Mouse (Mus musculus): ENCODE results near the gene Gm9758.
"Not testable (repeated sequence)": the region's sequence is repeated elsewhere in the genome, so short reads cannot be mapped to it uniquely, and the experiment has no call there.

Gm9758 gene

DNA sequence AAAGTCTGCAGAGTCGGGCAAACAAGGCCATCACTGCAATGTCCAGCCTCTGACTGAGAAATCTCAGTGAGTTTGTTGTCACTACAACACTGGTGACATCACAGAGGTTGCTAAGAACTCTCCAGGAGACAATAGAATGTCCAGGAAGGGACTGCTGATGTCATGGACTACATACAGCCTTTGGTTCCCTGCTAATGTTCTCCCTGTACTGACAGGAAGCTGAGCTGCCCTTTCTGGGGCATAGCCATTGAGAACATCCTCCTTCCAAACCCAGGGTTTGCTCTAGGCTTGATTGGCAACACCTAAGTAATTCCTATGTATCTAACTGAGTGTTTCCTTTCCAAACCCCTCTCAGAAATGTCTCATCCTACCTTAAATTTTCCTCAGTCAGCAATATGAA is at the start of gene Gm9758:
TSS of gene Gm9758 (minus strand) at position 101 of the 400 bp plus-strand sequence.
- not testable (repeated sequence) for DNase-seq

- not testable (repeated sequence) for DNase-seq
Observed at GRCm38 (mm10) chr5:14963821-14964220, 49.1 kb upstream of the Gm9758 start.

DNA sequence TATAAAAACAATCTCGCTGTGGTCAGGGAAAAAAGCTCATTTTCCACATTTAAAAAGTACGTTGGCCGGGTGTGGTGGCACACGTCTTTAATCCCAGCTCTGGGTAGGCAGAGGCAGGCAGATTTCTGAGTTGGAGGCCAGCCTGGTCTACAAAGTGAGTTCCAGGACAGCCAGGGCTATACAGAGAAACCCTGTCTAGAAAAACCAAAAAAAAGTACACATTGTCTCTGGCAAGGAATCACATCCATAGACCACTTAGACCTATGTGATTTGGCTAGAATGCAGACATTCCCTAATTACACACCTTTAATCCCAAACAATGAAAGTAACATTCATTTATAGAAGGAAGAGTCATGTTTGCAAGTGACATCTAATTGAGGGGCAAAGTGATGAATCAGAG is 46.8 kb upstream of the Gm9758 start:
- not testable (repeated sequence) for DNase-seq

GRCm38 (mm10) chr5:14955928-14956706 is 41.4 kb upstream of the Gm9758 start:
- not testable (repeated sequence) for DNase-seq

GRCm38 (mm10) chr5:14953587-14953986 is 38.9 kb upstream of the Gm9758 start:
- DNase-seq, result not testable (repeated sequence)

DNA sequence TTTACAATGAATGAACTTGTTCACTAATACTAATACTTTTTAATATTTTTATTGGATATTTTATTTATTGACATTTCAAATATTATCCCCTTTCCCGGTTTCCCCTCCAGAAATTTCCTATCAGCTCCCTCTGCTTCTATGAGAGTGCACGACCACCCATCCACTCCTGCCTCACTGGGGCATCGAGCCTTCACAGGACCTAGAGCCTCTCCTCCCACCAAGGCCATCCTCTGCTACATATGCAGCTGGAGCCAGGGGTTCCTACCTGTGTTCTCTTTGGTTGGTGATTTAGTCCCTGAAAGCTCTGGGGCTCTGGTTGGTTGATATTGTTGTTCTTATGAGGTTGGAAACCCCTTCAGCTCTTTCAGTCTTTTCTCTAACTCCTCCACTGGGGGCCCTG is 38.0 kb upstream of the Gm9758 start:
- DNase-seq, result not testable (repeated sequence)

GRCm38 (mm10) chr5:14951822-14952221 is 37.1 kb upstream of the Gm9758 start:
- DNase-seq, result not testable (repeated sequence)

DNA sequence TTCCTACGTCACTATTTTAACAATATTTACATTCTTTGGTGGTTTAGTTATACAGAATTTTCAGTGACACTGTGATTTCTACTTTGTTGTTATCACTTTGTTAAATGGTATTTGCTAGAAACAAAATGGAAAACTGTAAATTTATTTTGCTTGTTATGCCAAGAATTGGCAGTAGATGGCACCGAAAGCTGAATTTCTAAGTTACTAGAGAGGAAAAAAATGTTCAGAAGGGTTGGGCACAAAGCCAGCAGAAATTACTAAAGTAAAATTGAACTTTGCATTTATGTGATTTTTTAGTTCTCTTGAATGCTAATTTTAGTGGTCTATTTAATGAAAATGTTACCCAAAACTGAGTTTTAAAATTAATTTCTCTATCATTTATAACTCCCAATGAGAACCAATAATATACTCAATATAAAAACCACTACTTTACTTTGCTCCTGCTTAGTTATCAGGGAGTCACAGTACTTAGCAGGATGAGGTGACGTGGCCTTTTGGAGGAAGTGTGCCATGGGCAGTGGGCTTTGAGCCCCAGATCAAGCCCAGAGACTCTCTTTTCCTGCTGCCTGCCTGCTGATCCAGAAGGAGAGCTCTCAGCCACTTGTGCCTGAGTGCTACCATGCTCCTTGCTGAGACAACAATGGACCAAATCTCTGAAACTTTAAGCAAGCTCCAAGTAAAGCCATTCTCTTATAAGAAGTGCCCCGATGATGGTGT is 32.9 kb upstream of the Gm9758 start:
- DNase-seq, result not testable (repeated sequence)

DNA sequence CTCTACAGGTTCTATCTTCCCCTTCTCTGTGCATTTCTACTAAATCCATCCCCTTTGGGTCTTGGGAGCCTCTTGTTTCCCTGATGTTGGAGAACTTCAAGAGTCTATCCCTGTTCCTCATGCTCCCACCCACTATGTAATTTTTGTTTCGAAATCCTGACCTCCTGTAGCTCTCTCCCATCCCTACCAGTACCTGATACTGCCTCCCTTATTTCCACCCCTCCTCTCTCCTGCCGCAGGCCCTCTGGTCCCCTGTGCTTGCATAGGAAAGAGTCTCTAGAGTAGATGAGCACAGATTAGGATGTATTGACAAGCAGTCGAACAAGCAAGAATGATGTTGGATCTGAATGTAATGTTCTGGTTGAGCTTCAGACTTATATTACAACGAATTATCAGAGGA is 30.8 kb upstream of the Gm9758 start:
- DNase-seq, result not testable (repeated sequence)

GRCm38 (mm10) chr5:14941043-14941442 is 26.3 kb upstream of the Gm9758 start:
- DNase-seq, result not testable (repeated sequence)

- DNase-seq, result not testable (repeated sequence)
Observed at GRCm38 (mm10) chr5:14938329-14938728, 23.6 kb upstream of the Gm9758 start, which contains the start of gene Speer4e. Gene Speer4e, minus strand, starts transcription at chr5:14938429.

- not testable (repeated sequence) for DNase-seq
Observed at GRCm38 (mm10) chr5:14933721-14934120, 19.0 kb upstream of the Gm9758 start.

GRCm38 (mm10) chr5:14927047-14927446 is 12.3 kb upstream of the Gm9758 start:
- DNase-seq, result not testable (repeated sequence)

DNA sequence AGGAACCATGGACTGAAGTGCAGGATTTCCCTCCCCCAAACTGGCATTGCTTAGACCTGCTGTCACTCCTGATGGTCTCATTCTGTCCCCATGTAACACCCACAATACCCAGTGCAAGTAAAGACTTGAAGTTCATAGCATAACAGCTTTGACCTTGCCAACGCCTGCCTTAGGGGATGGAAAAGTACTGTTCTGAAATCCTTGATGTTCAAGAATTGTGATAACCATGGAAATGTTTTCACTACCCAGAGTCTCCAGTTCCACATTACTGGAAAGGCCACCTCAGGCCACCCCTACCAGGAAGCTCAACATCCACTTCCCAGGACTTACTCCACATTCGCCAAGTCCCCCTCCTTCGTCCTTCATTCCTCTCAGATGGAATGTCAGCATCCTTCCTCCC is 338 bp downstream of the Gm9758 start:
- not testable (repeated sequence) for DNase-seq

DNA sequence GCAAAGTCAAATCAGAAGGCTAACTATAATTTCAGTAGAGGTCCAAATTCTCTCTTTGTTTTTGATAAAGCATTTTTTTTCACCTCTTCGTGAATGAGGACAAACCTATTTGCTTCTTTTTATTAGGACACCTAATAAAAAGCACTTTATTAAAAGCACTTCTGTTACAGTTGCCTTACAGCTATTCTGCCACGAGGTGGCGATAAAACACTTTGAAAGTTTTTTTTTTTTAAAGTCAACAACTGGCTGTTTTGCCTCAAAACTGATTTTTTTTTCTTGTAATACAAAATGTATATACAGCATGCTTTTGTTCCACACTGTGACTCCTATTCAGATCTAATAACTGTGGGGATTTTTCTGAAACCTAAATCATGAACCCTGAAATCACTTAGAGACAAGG is 11.2 kb downstream of the Gm9758 start:
- not testable (repeated sequence) for DNase-seq

- DNase-seq, result no peak
Observed at GRCm38 (mm10) chr5:14892242-14892641, 22.5 kb downstream of the Gm9758 start.

- not testable (repeated sequence) for DNase-seq
Observed at GRCm38 (mm10) chr5:14885291-14885690, 29.4 kb downstream of the Gm9758 start.

All from thymus, postnatal 25 days (tissue).